Mouse (Mus musculus) heart, adult 2 months (tissue): ENCODE results near the gene Arhgef25. TPM values are rescaled to one million over a fixed set of nuclear protein-coding genes. Genes with fewer than 3 reads are reported as not detected.

Experiments
- DNase-seq, 2 experiments: peaks; one replicate each; pipeline ENCODE4 v3.0.0; 2021
- H3K27ac ChIP-seq: fragments of 200-600 bp; 2 replicates; pipeline ENCODE4 v1.8.1; 2022
- H3K27me3 ChIP-seq: fragments of 200-500 bp; 2 replicates; pipeline ENCODE4 v1.6.1; 2012; ENCODE audit warnings: mild to moderate bottlenecking, low read length, inconsistent platforms, mixed read lengths; ENCODE audit not compliant: control insufficient read depth, insufficient read depth
- H3K36me3 ChIP-seq: fragments of 200-500 bp; 2 replicates; pipeline ENCODE4 v1.6.1; 2012; ENCODE audit warnings: low read length, inconsistent platforms; ENCODE audit not compliant: control insufficient read depth, insufficient read depth
- H3K4me1 ChIP-seq: fragments of 200-500 bp; 2 replicates; pipeline ENCODE4 v1.6.1; 2011; ENCODE audit warnings: low read length; ENCODE audit not compliant: control insufficient read depth, insufficient read depth
- H3K4me3 ChIP-seq: fragments of 200-600 bp; 2 replicates; pipeline ENCODE4 v1.8.1; 2022
- H3K79me2 ChIP-seq: fragments of 200-500 bp; replicated peaks from 2 replicates; pipeline ENCODE4 v1.6.1; 2012; ENCODE audit warnings: mild to moderate bottlenecking, inconsistent platforms, low read length, moderate library complexity, mixed read lengths; ENCODE audit not compliant: control insufficient read depth, insufficient read depth
- H3K9ac ChIP-seq: fragments of 200-500 bp; 2 replicates; pipeline ENCODE4 v1.6.1; 2012; ENCODE audit warnings: low read depth, mild to moderate bottlenecking, control low read depth, inconsistent platforms, low read length, mixed read lengths
- CTCF ChIP-seq: fragments of 200-600 bp; IDR thresholded peaks from 2 replicates; pipeline ENCODE4 v1.8.1; 2022; ENCODE audit warnings: antibody characterized with exemption, mild to moderate bottlenecking, moderate library complexity
- EP300 ChIP-seq: fragments of 200-500 bp; IDR thresholded peaks from 2 replicates; pipeline ENCODE4 v1.6.1; 2011; ENCODE audit warnings: low read depth, low read length, control low read depth; ENCODE audit not compliant: insufficient read depth
- POLR2A ChIP-seq: fragments of 200-500 bp; IDR thresholded peaks from 2 replicates; pipeline ENCODE4 v1.6.1; 2011; ENCODE audit warnings: mild to moderate bottlenecking, low read depth, low read length, control low read depth; ENCODE audit not compliant: insufficient read depth
- WGBS: fragments of 180-500 bp; shearing (Covaris S2); methylation state at CpG from one replicate; pipeline ENCODE4 v1.1.7; 2018; 5-methylcytosine and 5-hydroxymethylcytosine counted together
- intact Hi-C: fragments of 180-260 bp; cut with DNase I; formaldehyde crosslinking; loops from one replicate; pipeline ENCODE4 v1.15.1; 2025
- long read RNA-seq: library from polyadenylated mRNA; stranded (forward); transcript quantifications from one replicate; pipeline ENCODE4 v2.0.0, GENCODE M21; 2021
- polyA plus RNA-seq: library from polyadenylated mRNA; depleted of rRNA; stranded (reverse); fragments of >200 nt; gene quantifications from 2 replicates; pipeline ENCODE4 v1.2.3, GENCODE M21; 2012; rRNA removed
- total RNA-seq, 2 experiments: library from RNA; stranded (reverse); gene quantifications; 2 replicates each; pipeline ENCODE4 v1.2.3; 2021

Arhgef25 gene
- total RNA-seq (10 to 100 TPM in 1 of 2 experiments, 1 to 10 TPM in 1; 9.8 to 10.1 TPM), polyA plus RNA-seq (17.4 and 18.2 TPM in 2 replicates)
- long read RNA-seq, partial matches to known transcripts: 0 of 5 reads
- long read RNA-seq, other reads (novel, unspliced or antisense): 2 of 5 reads

DNA sequence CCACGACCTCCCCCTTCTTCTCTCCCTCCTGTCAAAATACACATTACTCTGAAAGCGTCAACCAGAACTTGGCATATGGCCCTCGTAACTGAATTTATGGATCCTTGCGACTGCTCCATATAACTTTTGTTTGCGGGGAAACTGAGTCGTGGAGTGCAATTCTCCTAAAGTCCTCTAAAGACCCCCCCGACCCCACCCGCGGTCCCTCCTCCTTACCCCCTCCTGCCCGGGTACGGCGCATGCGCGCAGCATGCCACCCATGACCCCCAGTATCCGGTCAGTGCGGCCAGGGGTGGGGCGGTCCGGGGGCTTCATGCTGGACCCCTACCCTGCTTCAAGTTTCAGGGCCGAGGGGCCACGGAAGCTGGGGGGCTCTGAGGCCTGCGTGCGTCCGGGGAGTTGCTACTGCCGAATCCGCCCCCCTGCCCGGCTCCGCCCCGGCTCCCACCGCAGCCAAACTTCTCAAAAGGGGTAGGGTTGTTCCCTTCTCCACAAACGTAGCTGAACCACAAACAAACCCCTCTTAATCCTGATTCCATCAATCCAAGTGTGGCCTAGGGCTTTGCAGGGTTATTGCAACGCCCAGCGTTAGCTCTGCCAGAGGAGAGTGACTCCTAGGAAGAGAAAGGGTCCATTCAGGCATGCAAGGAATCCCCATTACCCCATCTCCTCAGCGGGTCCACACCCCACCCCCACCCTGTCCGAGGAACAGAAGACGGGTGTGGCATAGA, at the start of gene Arhgef25:
Arhgef25 (minus strand) TSS at position 433 of the 731 bp plus-strand sequence.
- H3K27me3 ChIP-seq: no peaks in the 10 kb centered on the region

DNA sequence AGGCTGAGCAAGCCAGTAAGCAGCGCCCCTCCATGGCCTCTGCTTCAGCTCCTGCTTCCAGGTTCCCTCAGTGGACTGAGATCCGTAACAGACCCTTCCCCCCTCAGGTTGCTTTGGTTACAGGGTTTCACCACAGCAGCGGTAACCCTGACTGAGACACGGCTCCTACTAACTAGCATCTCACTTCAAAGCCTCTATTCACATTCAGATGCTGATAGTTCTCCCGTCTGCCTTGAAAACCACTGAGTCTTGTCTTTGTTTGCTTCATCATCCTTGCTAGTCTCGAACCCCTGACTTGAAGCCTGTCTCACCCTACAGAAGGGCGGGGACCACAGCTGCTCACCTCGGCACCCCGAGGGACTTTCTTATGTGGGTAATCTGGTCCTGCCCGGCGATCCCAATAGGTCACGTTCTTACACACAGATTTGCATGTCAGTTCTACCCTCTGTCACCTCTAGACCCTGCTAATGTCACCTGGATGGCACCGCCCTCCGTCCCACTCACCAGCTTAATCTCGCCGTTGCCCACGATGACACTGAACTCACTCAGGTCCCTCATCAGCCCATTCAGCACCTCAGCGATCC, 48.5 kb upstream of the Arhgef25 start:
- Histone ChIP-seq H3K36me3 (no peaks in the 10 kb centered on the region), H3K27ac (no peak overlapping the region), H3K4me1 (no peaks in the 10 kb centered on the region), H3K27me3 (no peaks in the 10 kb centered on the region; the same call in 1 of the 2 replicates), H3K9ac (no peak overlapping the region), H3K4me3 (no peak overlapping the region), H3K79me2 (no peaks in the 10 kb centered on the region)
- DNase-seq: no peak
- no peak for TF ChIP-seq EP300
- no peak for TF ChIP-seq CTCF
- no peak for TF ChIP-seq POLR2A
- WGBS: 55% methylated on average over 18 of the region's 18 CpGs
- intact Hi-C loops: no loop called here

More for the DNA sequence above, at the start of gene Arhgef25:
- Histone ChIP-seq H3K36me3 (no peaks in the 10 kb centered on the region), H3K27ac (peak within 1 kb of the TSS; percentile 79), H3K9ac (peak within 1 kb of the TSS; percentile 77), H3K79me2 (no peaks in the 10 kb centered on the region), H3K4me3 (peak within 1 kb of the TSS; percentile 66), H3K4me1 (peaks cover 1% of the 10 kb centered on the region)
- DNase-seq: peak; percentile 80 to 83
- intact Hi-C loops: no loop called here
- TF ChIP-seq CTCF: no peak
- no peak; the same call in 1 of the 2 replicates for TF ChIP-seq EP300
- no peak; the same call in 1 of the 2 replicates for TF ChIP-seq POLR2A
- WGBS: 8% methylated on average over 33 of the region's 35 CpGs

GRCm38 (mm10) chr10:127236541-127236940, 46.7 kb upstream of the Arhgef25 start:
- Histone ChIP-seq H3K79me2 (no peaks in the 10 kb centered on the region), H3K9ac (no peak overlapping the region), H3K27ac (no peak overlapping the region), H3K4me3 (no peak overlapping the region), H3K4me1 (no peaks in the 10 kb centered on the region), H3K36me3 (no peaks in the 10 kb centered on the region), H3K27me3 (no peaks in the 10 kb centered on the region; the same call in 1 of the 2 replicates)
- no peak for TF ChIP-seq EP300
- no peak for TF ChIP-seq POLR2A
- no peak for TF ChIP-seq CTCF
- WGBS: 57% methylated on average over 9 of the region's 9 CpGs
- no peak for DNase-seq
- intact Hi-C loops: no loop called here

GRCm38 (mm10) chr10:127233141-127233540, 43.3 kb upstream of the Arhgef25 start:
- H3K9ac ChIP-seq: no peak overlapping the region
- H3K79me2 ChIP-seq: no peaks in the 10 kb centered on the region
- no peak for DNase-seq
- 71% methylated on average over 9 of the region's 9 CpGs for WGBS
- H3K4me3 ChIP-seq: no peak overlapping the region
- intact Hi-C loops: no loop called here
- no peaks in the 10 kb centered on the region for H3K36me3 ChIP-seq
- TF ChIP-seq EP300: no peak
- peak; percentile 32 for TF ChIP-seq CTCF
- no peaks in the 10 kb centered on the region for H3K4me1 ChIP-seq
- H3K27ac ChIP-seq: no peak overlapping the region
- no peaks in the 10 kb centered on the region; the same call in 1 of the 2 replicates for H3K27me3 ChIP-seq

DNA sequence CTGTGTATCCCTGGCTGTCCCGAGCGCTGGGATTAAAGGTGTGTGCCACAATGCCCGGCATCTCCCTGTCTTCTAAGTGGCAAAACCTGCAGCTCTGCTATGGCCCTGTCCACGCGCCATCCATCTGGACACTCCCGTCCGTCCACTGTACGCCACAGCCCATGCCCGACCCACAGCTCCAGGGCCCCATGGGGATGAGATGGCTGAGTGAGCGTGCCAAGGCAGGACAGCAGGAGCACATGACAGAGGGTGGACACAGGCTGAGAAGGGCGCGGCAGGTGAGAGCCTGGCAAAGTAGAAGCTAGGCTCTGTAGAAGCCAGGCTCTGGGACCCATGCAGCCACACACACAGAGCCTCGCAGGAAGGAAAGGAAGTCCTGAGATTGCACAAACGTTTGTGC, 41.9 kb upstream of the Arhgef25 start:
- TF ChIP-seq EP300 (no peak), CTCF (no peak), POLR2A (no peak)
- no peak for DNase-seq
- Histone ChIP-seq H3K27me3 (no peaks in the 10 kb centered on the region; the same call in 1 of the 2 replicates), H3K79me2 (no peaks in the 10 kb centered on the region), H3K36me3 (no peaks in the 10 kb centered on the region), H3K4me3 (no peak overlapping the region), H3K4me1 (no peaks in the 10 kb centered on the region), H3K27ac (no peak overlapping the region), H3K9ac (no peak overlapping the region)
- intact Hi-C loops: no loop called here
- 74% methylated on average over 14 of the region's 14 CpGs for WGBS

DNA sequence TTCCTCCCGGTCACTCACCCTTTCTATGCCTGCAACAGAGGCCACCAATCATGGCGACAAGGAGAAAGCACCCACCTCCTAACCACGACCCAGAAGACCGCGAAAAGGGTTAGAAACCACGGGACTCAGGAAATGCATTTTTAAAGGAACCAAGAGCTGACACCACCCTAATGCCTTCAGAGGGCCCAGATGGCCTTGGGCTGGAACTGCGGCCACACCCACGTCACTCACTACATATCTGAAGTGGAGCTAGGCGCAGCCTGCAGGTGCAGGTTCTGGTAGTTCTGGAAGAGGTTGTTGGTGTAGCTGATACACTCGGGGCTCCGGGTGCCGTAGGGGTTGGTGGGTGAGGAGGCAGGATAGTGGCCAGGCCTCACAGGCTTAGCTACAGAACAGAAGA, 40.8 kb upstream of the Arhgef25 start:
- 77% methylated on average over 12 of the region's 12 CpGs for WGBS
- no peaks in the 10 kb centered on the region for H3K4me1 ChIP-seq
- TF ChIP-seq POLR2A: no peak
- TF ChIP-seq EP300: no peak
- TF ChIP-seq CTCF: no peak
- H3K9ac ChIP-seq: no peak overlapping the region
- intact Hi-C loops: no loop called here
- DNase-seq: no peak
- no peak overlapping the region for H3K4me3 ChIP-seq
- H3K79me2 ChIP-seq: no peaks in the 10 kb centered on the region
- H3K27me3 ChIP-seq: no peaks in the 10 kb centered on the region; the same call in 1 of the 2 replicates
- H3K36me3 ChIP-seq: no peaks in the 10 kb centered on the region
- no peak overlapping the region for H3K27ac ChIP-seq
